Mouse (Mus musculus) embryonic fibroblast, embryonic 13.5 days (primary cell): ENCODE measurements around the gene Nlk.
"Not testable (repeated sequence)": the region's sequence is repeated elsewhere in the genome, so short reads cannot be mapped to it uniquely, and the experiment has no call there.

Experiments used
- CTCF ChIP-seq: IDR thresholded peaks from 2 replicates; pipeline ENCODE4 v1.5.1; 2011; ENCODE audit warnings: mild to moderate bottlenecking, control low read depth, low read length, moderate library complexity, borderline replicate concordance; ENCODE audit not compliant: insufficient read depth
- POLR2A ChIP-seq: IDR thresholded peaks from 2 replicates; pipeline ENCODE4 v1.6.1; 2011; ENCODE audit warnings: low read depth, mild to moderate bottlenecking, control low read depth, low read length, moderate library complexity

DNA sequence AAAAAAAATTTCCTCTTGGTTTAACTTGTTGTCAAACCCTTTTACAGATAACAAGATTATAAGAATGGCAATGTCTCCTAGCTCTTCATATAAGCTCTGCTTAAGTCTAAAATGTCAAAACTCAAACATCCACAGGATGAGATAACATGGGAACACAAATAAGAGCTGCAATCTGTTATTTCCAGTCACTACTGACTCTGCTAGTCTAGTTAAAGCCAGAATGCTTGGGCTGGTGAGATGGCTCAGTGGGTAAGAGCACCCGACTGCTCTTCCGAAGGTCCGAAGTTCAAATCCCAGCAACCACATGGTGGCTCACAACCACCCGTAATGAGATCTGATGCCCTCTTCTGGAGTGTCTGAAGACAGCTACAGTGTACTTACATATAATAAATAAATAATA lies 123.1 kb downstream of the Nlk start:
- not testable (repeated sequence) for TF ChIP-seq POLR2A, CTCF
